Mouse (Mus musculus): ENCODE data around the gene Camk1d. TPM values are rescaled to one million over a fixed set of nuclear protein-coding genes. Genes with fewer than 3 reads are reported as not detected.

The Camk1d gene
- 1.1 TPM in 2 replicates for polyA plus RNA-seq (2016; fragmentation: Nextera tagmentation; extraction: Ambion mirVana)

- Histone ChIP-seq H3K27me3 (peaks cover 49% of the 10 kb centered on the region), H3K27ac (no peak within 1 kb of the TSS), H3K4me2 (peak within 1 kb of the TSS; percentile 97), H3K9ac (replicated peaks) (peak within 1 kb of the TSS; percentile 60), H3K9me3 (no peaks in the 10 kb centered on the region; the same call in 1 of the 2 replicates), H3K4me1 (replicated peaks) (peaks cover 11% of the 10 kb centered on the region), H3K4me3 (replicated peaks) (peak within 1 kb of the TSS; percentile 62), H3K36me3 (no peaks in the 10 kb centered on the region)
- ATAC-seq (ENCODE audit: insufficient number of reproducible peaks, insufficient read depth, low FRiP score, low TSS enrichment, low read depth): peak; percentile 73
- under 1% methylated on average over 75 of the region's 80 CpGs for WGBS
Observed at GRCm38 (mm10) chr2:5714211-5715053, at the start of gene Camk1d. Gene Camk1d (minus strand): TSS chr2:5714515.

- Histone ChIP-seq H3K36me3 (no peaks in the 10 kb centered on the region), H3K4me1 (replicated peaks) (no peaks in the 10 kb centered on the region), H3K4me3 (replicated peaks) (no peak overlapping the region), H3K27ac (no peak overlapping the region), H3K4me2 (no peak overlapping the region), H3K9me3 (no peaks in the 10 kb centered on the region), H3K9ac (replicated peaks) (no peak overlapping the region), H3K27me3 (no peaks in the 10 kb centered on the region)
- 93% methylated on average over 3 of the region's 3 CpGs for WGBS
- no peak for ATAC-seq (ENCODE audit: insufficient number of reproducible peaks, insufficient read depth, low FRiP score, low TSS enrichment, low read depth)
Observed at GRCm38 (mm10) chr2:5762031-5762430, 47.7 kb upstream of the Camk1d start.

- ATAC-seq (ENCODE audit: insufficient number of reproducible peaks, insufficient read depth, low FRiP score, low TSS enrichment, low read depth): no peak
- no peaks in the 10 kb centered on the region for H3K27me3 ChIP-seq
- no peak overlapping the region for H3K9ac ChIP-seq (replicated peaks)
- no peaks in the 10 kb centered on the region for H3K36me3 ChIP-seq
- WGBS: 91% methylated on average over 8 of the region's 8 CpGs
- no peak overlapping the region for H3K4me3 ChIP-seq (replicated peaks)
- H3K4me1 ChIP-seq (replicated peaks): no peaks in the 10 kb centered on the region
- H3K27ac ChIP-seq: no peak overlapping the region
- H3K9me3 ChIP-seq: no peaks in the 10 kb centered on the region
- no peak overlapping the region for H3K4me2 ChIP-seq
Observed at GRCm38 (mm10) chr2:5760479-5761008, 46.2 kb upstream of the Camk1d start.

- ATAC-seq (ENCODE audit: insufficient number of reproducible peaks, insufficient read depth, low FRiP score, low TSS enrichment, low read depth): no peak
- no peaks in the 10 kb centered on the region for H3K36me3 ChIP-seq
- no peaks in the 10 kb centered on the region for H3K9me3 ChIP-seq
- 76% methylated on average over 2 of the region's 2 CpGs for WGBS
- no peak overlapping the region for H3K4me3 ChIP-seq (replicated peaks)
- H3K27me3 ChIP-seq: no peaks in the 10 kb centered on the region
- H3K4me1 ChIP-seq (replicated peaks): no peaks in the 10 kb centered on the region
- H3K4me2 ChIP-seq: no peak overlapping the region
- H3K27ac ChIP-seq: no peak overlapping the region
- no peak overlapping the region for H3K9ac ChIP-seq (replicated peaks)
Observed at GRCm38 (mm10) chr2:5758569-5758968, 44.3 kb upstream of the Camk1d start.

GRCm38 (mm10) chr2:5750872-5751271, 36.6 kb upstream of the Camk1d start:
- 0 out of 2 replicates have a peak, but pooled peaks cover 3% of the 10 kb centered on the region for H3K9me3 ChIP-seq
- 79% methylated on average over 3 of the region's 3 CpGs for WGBS
- no peak for ATAC-seq (ENCODE audit: insufficient number of reproducible peaks, insufficient read depth, low FRiP score, low TSS enrichment, low read depth)
- no peaks in the 10 kb centered on the region for H3K36me3 ChIP-seq
- H3K9ac ChIP-seq (replicated peaks): no peak overlapping the region
- peaks cover 5% of the 10 kb centered on the region for H3K4me1 ChIP-seq (replicated peaks)
- no peak overlapping the region for H3K4me3 ChIP-seq (replicated peaks)
- H3K27ac ChIP-seq: no peak overlapping the region
- H3K4me2 ChIP-seq: no peak overlapping the region
- no peaks in the 10 kb centered on the region for H3K27me3 ChIP-seq

GRCm38 (mm10) chr2:5749210-5749609, 34.9 kb upstream of the Camk1d start:
- ATAC-seq (ENCODE audit: insufficient number of reproducible peaks, insufficient read depth, low FRiP score, low TSS enrichment, low read depth): no peak
- 71% methylated on average over 6 of the region's 6 CpGs for WGBS
- Histone ChIP-seq H3K4me1 (replicated peaks) (peaks cover 5% of the 10 kb centered on the region), H3K9ac (replicated peaks) (no peak overlapping the region), H3K36me3 (no peaks in the 10 kb centered on the region), H3K4me3 (replicated peaks) (no peak overlapping the region), H3K27me3 (no peaks in the 10 kb centered on the region), H3K4me2 (no peak overlapping the region), H3K9me3 (0 out of 2 replicates have a peak, but pooled peaks cover 3% of the 10 kb centered on the region), H3K27ac (no peak overlapping the region)

GRCm38 (mm10) chr2:5747545-5748043, 33.3 kb upstream of the Camk1d start:
- Histone ChIP-seq H3K9ac (replicated peaks) (no peak overlapping the region), H3K27me3 (no peaks in the 10 kb centered on the region), H3K27ac (no peak overlapping the region), H3K4me2 (no peak overlapping the region), H3K36me3 (no peaks in the 10 kb centered on the region), H3K4me3 (replicated peaks) (no peak overlapping the region), H3K9me3 (0 out of 2 replicates have a peak, but pooled peaks cover 3% of the 10 kb centered on the region), H3K4me1 (replicated peaks) (peaks cover 5% of the 10 kb centered on the region)
- 86% methylated on average over 5 of the region's 5 CpGs for WGBS
- no peak for ATAC-seq (ENCODE audit: insufficient number of reproducible peaks, insufficient read depth, low FRiP score, low TSS enrichment, low read depth)

- Histone ChIP-seq H3K27me3 (no peaks in the 10 kb centered on the region), H3K4me3 (replicated peaks) (no peak overlapping the region), H3K4me1 (replicated peaks) (peaks cover 5% of the 10 kb centered on the region), H3K4me2 (0 out of 2 replicates have a peak overlapping the region, but pooled peaks have one; percentile 10), H3K9ac (replicated peaks) (no peak overlapping the region), H3K36me3 (no peaks in the 10 kb centered on the region), H3K9me3 (0 out of 2 replicates have a peak, but pooled peaks cover 3% of the 10 kb centered on the region), H3K27ac (no peak overlapping the region)
- 52% methylated on average over 12 of the region's 12 CpGs for WGBS
- no peak for ATAC-seq (ENCODE audit: insufficient number of reproducible peaks, insufficient read depth, low FRiP score, low TSS enrichment, low read depth)
Observed at GRCm38 (mm10) chr2:5746529-5746928, 32.2 kb upstream of the Camk1d start.

GRCm38 (mm10) chr2:5743886-5744285, 29.6 kb upstream of the Camk1d start:
- Histone ChIP-seq H3K4me2 (no peak overlapping the region), H3K4me1 (replicated peaks) (peaks cover 5% of the 10 kb centered on the region), H3K4me3 (replicated peaks) (no peak overlapping the region), H3K27ac (no peak overlapping the region), H3K27me3 (no peaks in the 10 kb centered on the region), H3K9ac (replicated peaks) (no peak overlapping the region), H3K36me3 (no peaks in the 10 kb centered on the region), H3K9me3 (0 out of 2 replicates have a peak, but pooled peaks cover 3% of the 10 kb centered on the region)
- 85% methylated on average over 8 of the region's 8 CpGs for WGBS
- ATAC-seq (ENCODE audit: insufficient number of reproducible peaks, insufficient read depth, low FRiP score, low TSS enrichment, low read depth): no peak

- ATAC-seq (ENCODE audit: insufficient number of reproducible peaks, insufficient read depth, low FRiP score, low TSS enrichment, low read depth): no peak
- no peak overlapping the region for H3K27ac ChIP-seq
- no peak overlapping the region for H3K9ac ChIP-seq (replicated peaks)
- no peaks in the 10 kb centered on the region for H3K36me3 ChIP-seq
- H3K4me2 ChIP-seq: no peak overlapping the region
- no peaks in the 10 kb centered on the region for H3K9me3 ChIP-seq
- no peaks in the 10 kb centered on the region for H3K4me1 ChIP-seq (replicated peaks)
- H3K27me3 ChIP-seq: no peaks in the 10 kb centered on the region
- WGBS: 86% methylated on average over 1 of the region's 1 CpGs
- no peak overlapping the region for H3K4me3 ChIP-seq (replicated peaks)
Observed at GRCm38 (mm10) chr2:5740913-5741312, 26.6 kb upstream of the Camk1d start.

- no peaks in the 10 kb centered on the region for H3K36me3 ChIP-seq
- no peaks in the 10 kb centered on the region; the same call in 1 of the 2 replicates for H3K27me3 ChIP-seq
- no peak overlapping the region for H3K27ac ChIP-seq
- ATAC-seq (ENCODE audit: insufficient number of reproducible peaks, insufficient read depth, low FRiP score, low TSS enrichment, low read depth): no peak
- H3K9me3 ChIP-seq: no peaks in the 10 kb centered on the region
- 22% methylated on average over 2 of the region's 2 CpGs for WGBS
- H3K9ac ChIP-seq (replicated peaks): no peak overlapping the region
- H3K4me2 ChIP-seq: no peak overlapping the region
- H3K4me3 ChIP-seq (replicated peaks): no peak overlapping the region
- H3K4me1 ChIP-seq (replicated peaks): no peaks in the 10 kb centered on the region
Observed at GRCm38 (mm10) chr2:5735881-5736280, 21.6 kb upstream of the Camk1d start.

Data from limb, embryonic 12.5 days (tissue).